Mouse (Mus musculus) E14TG2a.4 (cell line): ENCODE data around the gene Zfp467.
A peak's percentile ranks its signal among the peaks of the same experiment; 100 is the strongest.

Experiments used
- H3K27me3 ChIP-seq: 2 replicates; pipeline ENCODE4 v1.6.1; 2014; ENCODE audit warnings: low read length, control low read depth; ENCODE audit not compliant: insufficient read depth
- H3K36me3 ChIP-seq: 2 replicates; pipeline ENCODE4 v1.6.1; 2014; ENCODE audit warnings: low read length, control low read depth; ENCODE audit not compliant: insufficient read depth
- H3K4me1 ChIP-seq: replicated peaks from 2 replicates; pipeline ENCODE4 v1.6.1; 2014; ENCODE audit warnings: low read depth, low read length, control low read depth
- H3K4me3 ChIP-seq: replicated peaks from 2 replicates; pipeline ENCODE4 v1.5.1; 2014; ENCODE audit warnings: mild to moderate bottlenecking, low read length
- H3K9me3 ChIP-seq: 2 replicates; pipeline ENCODE4 v1.6.1; 2014; ENCODE audit warnings: low read length, control low read depth
- CTCF ChIP-seq: conservative IDR thresholded peaks from 2 replicates; pipeline ENCODE4 v1.5.1; 2014; ENCODE audit warnings: low read length
- NANOG ChIP-seq: IDR thresholded peaks from 2 replicates; pipeline ENCODE4 v1.6.1; 2014; ENCODE audit warnings: borderline replicate concordance, low read length, mixed read lengths
- POU5F1 ChIP-seq: IDR thresholded peaks from 2 replicates; pipeline ENCODE4 v1.6.1; 2014; ENCODE audit warnings: low read length, borderline replicate concordance

Zfp467 gene

GRCm38 (mm10) chr6:48434651-48435050 lies 11.0 kb downstream of the Zfp467 start:
- Histone ChIP-seq H3K36me3 (no peaks in the 10 kb centered on the region), H3K4me3 (no peak overlapping the region), H3K9me3 (no peaks in the 10 kb centered on the region), H3K4me1 (peaks cover 25% of the 10 kb centered on the region), H3K27me3 (peaks cover 76% of the 10 kb centered on the region)
- TF ChIP-seq POU5F1 (no peak), NANOG (no peak), CTCF (no peak)

DNA sequence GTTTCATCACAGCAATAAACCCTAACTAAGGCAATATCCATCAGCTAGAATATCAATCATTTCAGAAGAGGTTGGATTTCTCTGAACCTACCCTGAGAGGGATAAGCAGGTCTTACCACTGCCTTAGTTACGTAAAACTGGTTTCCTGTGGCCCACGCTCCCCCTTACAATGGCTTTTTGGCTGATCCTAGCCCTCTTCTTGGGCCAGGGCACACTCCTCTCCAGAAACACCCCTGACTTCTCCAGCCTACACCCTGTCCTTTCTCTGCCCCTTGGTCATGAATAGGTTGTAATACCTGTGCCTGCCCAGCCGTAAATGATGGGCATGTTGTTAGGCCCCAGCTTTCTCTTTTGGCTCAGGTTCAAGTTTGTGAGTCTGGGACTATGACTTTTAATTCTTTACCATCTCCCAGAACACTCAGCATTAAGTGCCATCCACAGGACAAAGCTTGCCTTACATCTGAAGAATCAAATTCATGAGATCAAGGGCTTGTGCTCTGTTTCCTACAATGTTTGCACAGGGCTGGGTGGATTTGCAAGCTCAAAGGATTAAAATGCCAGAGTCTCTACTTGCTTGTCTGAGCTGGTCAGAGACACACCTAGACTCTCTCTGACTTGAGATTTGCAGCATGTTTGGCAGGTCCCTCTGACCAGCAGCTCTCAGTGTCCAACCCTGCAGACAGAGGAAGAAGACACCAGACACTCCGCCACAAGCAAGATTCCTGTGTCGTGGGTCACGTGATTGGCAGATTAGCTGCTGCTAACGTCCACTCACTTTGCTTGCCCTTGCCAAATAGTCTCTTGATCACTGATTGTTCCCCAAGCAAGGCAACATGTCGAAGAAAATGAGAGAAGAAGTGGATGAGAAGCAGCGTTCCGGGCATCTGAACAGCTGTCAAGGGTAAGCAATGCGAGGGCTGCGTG lies 12.5 kb downstream of the Zfp467 start:
- Histone ChIP-seq H3K27me3 (peaks cover 67% of the 10 kb centered on the region), H3K4me3 (no peak overlapping the region), H3K4me1 (peaks cover 15% of the 10 kb centered on the region), H3K9me3 (no peaks in the 10 kb centered on the region), H3K36me3 (no peaks in the 10 kb centered on the region)
- no peak for TF ChIP-seq NANOG

DNA sequence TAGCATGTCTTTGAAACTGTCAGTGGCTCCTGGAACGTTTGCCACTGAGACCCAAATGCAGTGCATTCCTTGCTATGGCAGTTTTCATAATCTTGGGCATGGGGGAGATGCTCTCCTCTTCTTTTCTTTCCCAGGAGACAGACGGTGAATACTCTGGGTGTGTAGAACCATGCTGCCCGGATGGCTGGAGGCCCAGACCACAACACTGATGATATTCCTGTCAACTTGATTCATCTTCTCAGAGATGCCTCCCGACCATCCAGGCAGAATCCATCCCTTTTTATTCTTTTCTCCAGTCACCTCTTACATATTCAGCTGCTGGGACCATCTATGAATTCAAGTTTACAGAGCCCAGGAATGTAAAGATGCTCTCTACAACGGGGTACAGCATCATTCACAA lies 14.9 kb downstream of the Zfp467 start:
- Histone ChIP-seq H3K36me3 (no peaks in the 10 kb centered on the region), H3K4me1 (0 out of 2 replicates have a peak, but pooled peaks cover 3% of the 10 kb centered on the region), H3K4me3 (no peak overlapping the region), H3K9me3 (no peaks in the 10 kb centered on the region), H3K27me3 (peaks cover 52% of the 10 kb centered on the region)
- TF ChIP-seq POU5F1 (no peak), CTCF (no peak), NANOG (no peak)

DNA sequence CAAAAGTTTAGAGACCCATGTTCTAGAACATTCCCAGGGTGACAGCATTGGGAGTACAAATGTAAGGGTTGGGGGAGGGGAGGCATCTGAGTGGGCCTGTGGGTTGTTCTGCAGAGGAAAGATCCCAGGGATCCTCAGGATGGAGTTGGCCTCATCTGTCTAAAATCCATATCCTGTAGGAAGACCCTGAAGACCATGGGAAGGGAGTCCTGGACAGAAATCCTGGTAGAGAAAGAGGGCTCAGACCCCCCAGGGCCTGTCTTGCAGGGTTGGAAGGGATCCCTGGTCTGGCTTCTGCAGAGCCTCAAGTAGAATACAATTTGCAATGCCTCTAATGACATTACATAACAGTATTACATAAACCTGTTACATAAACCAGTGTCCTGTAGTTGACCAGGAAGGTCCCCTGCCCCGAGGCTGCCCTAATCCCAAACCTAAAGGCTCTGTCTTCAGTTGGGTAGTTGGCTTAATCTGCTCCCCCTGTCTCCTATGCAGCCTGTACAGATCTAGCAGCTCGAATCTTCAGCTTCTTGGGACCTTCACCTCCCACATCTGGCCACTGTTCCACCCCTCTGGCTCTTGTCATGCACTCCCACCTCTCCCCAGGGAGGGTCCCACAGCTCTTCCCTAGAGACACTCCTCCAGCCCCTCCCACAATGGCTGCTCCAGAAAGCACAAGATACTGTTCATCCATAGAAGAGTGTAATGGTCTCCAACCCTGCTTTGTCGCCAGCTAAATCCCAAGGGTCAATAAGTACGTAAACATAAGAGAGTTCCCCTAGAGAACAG lies 16.7 kb downstream of the Zfp467 start:
- Histone ChIP-seq H3K9me3 (no peaks in the 10 kb centered on the region), H3K27me3 (peaks cover 41% of the 10 kb centered on the region), H3K36me3 (no peaks in the 10 kb centered on the region), H3K4me3 (no peak overlapping the region), H3K4me1 (0 out of 2 replicates have a peak, but pooled peaks cover 3% of the 10 kb centered on the region)
- TF ChIP-seq CTCF (no peak), NANOG (no peak), POU5F1 (no peak)

GRCm38 (mm10) chr6:48426956-48427355 lies 18.7 kb downstream of the Zfp467 start:
- H3K4me1 ChIP-seq, result 0 out of 2 replicates have a peak, but pooled peaks cover 3% of the 10 kb centered on the region
- TF ChIP-seq NANOG, result no peak
- no peak for TF ChIP-seq CTCF
- no peak for TF ChIP-seq POU5F1
- no peak overlapping the region for H3K4me3 ChIP-seq
- no peaks in the 10 kb centered on the region for H3K9me3 ChIP-seq
- H3K27me3 ChIP-seq, result peaks cover 39% of the 10 kb centered on the region
- H3K36me3 ChIP-seq, result no peaks in the 10 kb centered on the region

DNA sequence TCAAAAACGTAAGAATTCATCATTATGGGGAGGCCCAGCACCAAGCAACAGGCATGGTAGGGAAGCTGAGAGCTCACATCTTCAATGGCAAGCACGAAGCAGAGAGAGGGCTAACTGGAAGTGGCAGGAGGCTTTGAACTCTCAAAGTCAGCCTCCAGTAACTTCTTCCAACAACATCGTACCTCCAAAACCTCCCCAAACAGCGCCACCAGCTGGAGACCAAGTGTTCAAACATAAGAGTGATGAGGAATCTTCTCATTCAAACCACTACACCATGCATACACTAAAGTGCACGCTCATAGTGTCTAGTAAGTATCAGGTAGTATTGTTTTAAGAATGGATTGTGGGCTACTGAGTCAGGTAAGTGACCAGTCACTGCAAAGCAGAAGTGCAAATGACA lies 21.6 kb downstream of the Zfp467 start:
- Histone ChIP-seq H3K4me1 (0 out of 2 replicates have a peak, but pooled peaks cover under 1% of the 10 kb centered on the region), H3K4me3 (no peak overlapping the region)
- peak; percentile 43 for TF ChIP-seq CTCF
- TF ChIP-seq POU5F1, result no peak

DNA sequence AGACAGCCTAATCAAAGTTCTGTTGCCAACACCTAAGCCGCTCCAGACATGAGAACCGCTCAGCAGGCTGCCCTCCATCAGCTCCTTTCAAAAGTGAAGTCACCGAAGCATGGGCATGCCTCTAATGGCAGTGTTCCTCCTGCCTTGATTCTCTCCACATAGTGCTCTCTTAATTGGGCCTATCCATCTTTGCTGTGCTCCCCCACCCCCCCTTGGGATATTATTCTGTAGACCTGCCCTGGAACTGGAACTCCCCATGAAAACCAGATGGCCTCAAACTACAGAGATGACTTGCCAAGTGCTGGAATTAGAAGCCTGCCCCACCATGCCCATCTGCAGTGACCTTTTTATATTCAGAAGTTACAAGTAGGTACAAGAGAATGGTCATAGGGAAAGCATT lies 22.3 kb downstream of the Zfp467 start:
- Histone ChIP-seq H3K4me1 (no peaks in the 10 kb centered on the region), H3K9me3 (no peaks in the 10 kb centered on the region), H3K36me3 (no peaks in the 10 kb centered on the region), H3K4me3 (no peak overlapping the region), H3K27me3 (peaks cover 18% of the 10 kb centered on the region)
- TF ChIP-seq NANOG (no peak), POU5F1 (no peak), CTCF (no peak)

More for the DNA sequence above, 21.6 kb downstream of the Zfp467 start:
- H3K27me3 ChIP-seq, result peaks cover 18% of the 10 kb centered on the region
- no peaks in the 10 kb centered on the region for H3K9me3 ChIP-seq
- H3K36me3 ChIP-seq, result no peaks in the 10 kb centered on the region

DNA sequence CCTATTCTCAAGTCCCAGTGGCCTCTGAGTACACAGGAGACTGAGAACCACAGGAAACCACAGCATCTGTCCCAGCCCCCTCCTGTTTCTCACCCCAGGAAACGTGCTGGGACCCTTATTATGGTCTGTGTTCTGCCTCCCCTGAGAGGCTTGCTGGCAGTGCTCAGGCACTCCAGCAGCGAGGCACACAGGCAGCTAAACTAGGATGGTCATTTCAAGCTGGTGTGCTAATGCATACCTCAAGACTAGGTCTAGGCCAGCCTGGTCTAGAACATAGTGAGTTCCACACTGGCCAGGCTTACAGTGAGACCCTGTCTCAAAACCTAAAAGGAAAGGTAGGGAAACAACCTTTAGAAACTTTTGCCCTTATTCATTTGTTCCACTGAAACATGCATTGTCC lies 25.0 kb downstream of the Zfp467 start:
- TF ChIP-seq POU5F1 (no peak), CTCF (no peak), NANOG (no peak)
- Histone ChIP-seq H3K4me3 (no peak overlapping the region), H3K9me3 (no peaks in the 10 kb centered on the region), H3K27me3 (peaks cover 9% of the 10 kb centered on the region), H3K4me1 (no peaks in the 10 kb centered on the region), H3K36me3 (peaks cover 23% of the 10 kb centered on the region)
